Mouse (Mus musculus) brown adipose tissue, adult 24 weeks (tissue): ENCODE results near the gene Gm42372. TPM values are rescaled to one million over a fixed set of nuclear protein-coding genes. Genes with fewer than 3 reads are reported as not detected.
A peak's percentile ranks its signal among the peaks of the same experiment; 100 is the strongest.
"Not testable (repeated sequence)": the region's sequence is repeated elsewhere in the genome, so short reads cannot be mapped to it uniquely, and the experiment has no call there.

Experiments
- H3K27ac ChIP-seq: fragments of 200-500 bp; replicated peaks from 2 replicates; pipeline ENCODE4 v1.5.1; 2012; ENCODE audit warnings: low read depth, mild to moderate bottlenecking, low read length
- H3K4me1 ChIP-seq: fragments of 200-500 bp; 2 replicates; pipeline ENCODE4 v1.6.1; 2012; ENCODE audit warnings: low read length, mixed read lengths; ENCODE audit not compliant: control insufficient read depth, insufficient read depth, insufficient read length
- H3K4me3 ChIP-seq: fragments of 200-500 bp; 2 replicates; pipeline ENCODE4 v1.5.1; 2012; ENCODE audit warnings: low read depth, mild to moderate bottlenecking, low read length, moderate library complexity; ENCODE audit not compliant: insufficient read depth
- polyA plus RNA-seq: library from polyadenylated mRNA; stranded (reverse); fragments of >200 nt; gene quantifications from 2 replicates; pipeline ENCODE4 v1.2.4, GENCODE M21; 2012; ENCODE audit not compliant: missing spikeins, insufficient read depth, insufficient read length

Gm42372 gene
- polyA plus RNA-seq, 1 experiment, result not detected

DNA sequence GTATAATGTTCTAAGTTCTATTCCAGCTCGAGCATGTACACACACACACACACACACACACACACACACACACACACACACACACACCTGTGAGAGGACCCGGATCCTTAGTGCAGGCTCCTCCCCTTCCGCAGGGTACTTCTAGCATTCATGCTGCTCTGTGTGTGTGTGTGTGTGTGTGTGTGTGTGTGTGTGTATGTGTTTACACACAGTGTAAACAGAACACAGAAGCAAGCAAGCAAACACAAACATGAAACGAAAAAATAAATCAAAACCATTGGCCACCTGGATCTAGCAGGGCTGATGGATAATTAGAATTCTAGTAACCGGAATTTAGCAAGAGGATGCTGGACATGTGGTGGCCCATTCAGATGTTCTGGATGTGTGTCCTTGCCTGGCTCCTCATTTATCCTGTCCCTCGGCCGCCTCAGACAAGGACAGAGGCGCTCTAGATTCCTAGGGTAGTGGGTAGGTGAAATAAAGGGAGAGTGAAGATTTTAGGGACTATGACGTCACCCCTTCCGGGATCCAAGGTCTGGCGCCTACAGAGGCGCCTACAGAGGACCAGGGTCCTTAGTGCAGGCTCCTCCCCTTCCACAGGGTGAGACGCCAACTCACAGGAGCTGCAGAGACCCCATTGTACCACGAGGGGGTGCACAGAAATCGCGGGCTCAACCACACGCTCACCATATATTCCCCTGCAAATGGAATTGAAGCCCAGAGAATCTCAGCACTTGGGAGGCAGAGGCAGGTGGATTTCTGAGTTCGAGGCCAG is 31.8 kb upstream of the Gm42372 start:
- no peak overlapping the region for H3K27ac ChIP-seq
- H3K4me3 ChIP-seq, result no peak overlapping the region
- H3K4me1 ChIP-seq, result no peaks in the 10 kb centered on the region

DNA sequence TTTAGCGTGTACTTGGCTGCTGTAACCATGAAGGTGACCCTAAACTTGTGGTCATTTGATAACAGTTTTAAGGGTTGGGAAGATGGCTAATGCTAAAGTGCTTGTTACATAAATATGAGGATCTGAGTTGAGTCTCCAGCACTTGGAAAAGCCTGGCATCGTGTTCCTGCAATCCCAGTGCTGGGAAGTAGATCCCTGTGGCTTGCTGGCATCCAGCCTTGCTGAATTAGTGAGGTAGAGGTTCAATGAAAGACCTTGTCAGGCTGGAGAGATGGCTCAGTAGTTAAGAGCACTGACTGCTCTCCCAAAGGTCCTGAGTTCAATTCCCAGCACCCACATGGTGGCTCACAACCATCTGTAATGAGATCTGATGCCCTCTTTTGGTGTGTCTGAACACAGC is 29.1 kb upstream of the Gm42372 start:
- H3K4me1 ChIP-seq, H3K27ac ChIP-seq, H3K4me3 ChIP-seq: not testable (repeated sequence)

DNA sequence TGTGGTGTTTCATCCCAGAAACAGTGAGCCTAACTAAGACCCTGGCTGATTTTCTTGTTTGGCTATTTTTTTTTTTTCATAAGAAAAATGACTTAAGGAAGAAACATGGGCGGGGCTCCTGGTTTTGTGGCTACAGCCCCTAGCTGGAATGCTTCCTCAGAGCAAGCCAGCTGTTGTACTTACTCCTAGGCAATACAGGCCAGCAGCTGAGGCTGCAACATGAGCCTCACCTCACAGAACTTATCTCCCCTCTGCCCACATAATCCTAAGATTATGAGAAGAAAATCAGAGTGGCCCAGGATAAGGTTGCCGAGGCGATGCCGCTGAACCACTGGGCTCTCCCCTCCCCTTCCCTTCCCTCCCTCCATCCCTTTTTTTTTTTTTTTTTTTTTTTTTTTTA is 27.2 kb upstream of the Gm42372 start:
- Histone ChIP-seq H3K4me1 (no peaks in the 10 kb centered on the region), H3K4me3 (no peak overlapping the region), H3K27ac (no peak overlapping the region)

DNA sequence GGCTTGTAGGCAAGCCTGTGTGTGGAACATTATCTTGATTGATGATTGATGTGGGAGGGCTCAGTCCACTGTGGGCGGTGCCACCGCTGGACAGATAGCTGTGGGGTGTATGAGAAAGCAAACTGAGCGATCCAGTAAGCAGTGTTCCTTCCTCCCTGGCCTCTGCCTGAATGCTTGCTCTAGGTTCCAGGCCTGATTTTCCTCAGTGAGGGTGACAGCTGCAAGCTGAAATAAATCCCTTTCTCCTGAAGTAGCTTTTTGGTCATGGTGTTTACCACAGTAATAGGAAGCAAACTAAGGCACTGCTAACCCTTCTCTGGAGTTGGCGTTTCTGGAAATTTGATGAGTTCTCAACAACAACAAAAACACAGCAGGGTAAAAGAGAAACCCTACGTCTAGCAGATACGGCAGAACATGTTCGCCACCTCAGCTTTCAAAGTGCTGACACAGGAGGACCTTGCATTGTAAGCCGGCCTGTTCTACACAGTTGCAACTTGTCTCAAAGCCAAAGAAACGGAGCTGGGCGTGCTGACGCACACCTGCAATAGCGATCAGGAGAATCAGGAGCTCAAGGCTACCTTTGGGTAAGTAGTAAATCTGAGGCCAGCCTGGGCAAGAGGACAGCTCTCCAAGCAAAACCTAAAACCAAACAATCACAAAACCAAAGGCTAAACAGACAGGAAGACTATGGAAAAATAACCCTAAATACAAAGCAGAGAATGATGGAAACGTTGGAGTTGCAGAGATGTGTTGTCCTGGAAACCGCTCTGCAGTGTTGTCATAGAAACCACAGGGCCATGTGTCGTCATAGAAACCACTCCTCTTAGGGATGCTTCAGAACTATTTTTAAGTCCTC is 26.2 kb upstream of the Gm42372 start:
- Histone ChIP-seq H3K4me1 (no peaks in the 10 kb centered on the region), H3K27ac (no peak overlapping the region), H3K4me3 (no peak overlapping the region)

DNA sequence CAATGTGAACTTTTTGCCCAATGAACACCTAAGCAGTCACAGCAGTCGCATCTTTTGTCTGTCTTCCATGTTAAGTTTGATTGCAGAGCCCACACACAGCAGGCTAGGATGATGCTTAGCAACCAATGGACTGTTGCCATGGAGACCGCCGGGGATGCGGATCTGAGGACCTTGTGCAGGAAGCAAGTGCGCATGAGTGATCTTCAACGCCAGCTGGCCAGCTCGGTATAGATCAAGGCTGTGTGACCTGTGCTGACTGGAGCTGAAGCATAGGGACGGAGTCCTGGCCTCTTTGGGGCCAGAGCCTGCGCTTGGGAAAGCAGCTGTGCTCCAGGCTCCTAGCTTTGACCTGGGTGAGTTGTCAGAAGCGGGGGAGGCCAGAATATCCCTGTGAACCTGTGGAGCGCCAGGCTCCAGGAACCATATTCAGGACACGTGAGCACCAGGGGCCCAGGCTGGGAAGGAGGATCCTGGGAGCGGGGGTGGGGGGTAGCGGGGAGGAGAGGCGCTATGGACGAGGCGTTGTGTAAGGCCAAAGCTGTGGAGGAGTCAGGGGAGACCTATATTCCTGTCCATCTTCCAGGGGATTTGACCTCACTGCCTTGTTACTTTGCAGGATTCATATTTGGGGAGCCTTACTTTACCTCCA is 23.2 kb upstream of the Gm42372 start, which contains the start of gene Pnmal1:
Gene Pnmal1, plus strand, starts transcription at position 141 of the 649 bp plus-strand sequence.
- no peak within 1 kb of the TSS for H3K27ac ChIP-seq
- no peaks in the 10 kb centered on the region for H3K4me1 ChIP-seq
- H3K4me3 ChIP-seq, result no peak within 1 kb of the TSS

DNA sequence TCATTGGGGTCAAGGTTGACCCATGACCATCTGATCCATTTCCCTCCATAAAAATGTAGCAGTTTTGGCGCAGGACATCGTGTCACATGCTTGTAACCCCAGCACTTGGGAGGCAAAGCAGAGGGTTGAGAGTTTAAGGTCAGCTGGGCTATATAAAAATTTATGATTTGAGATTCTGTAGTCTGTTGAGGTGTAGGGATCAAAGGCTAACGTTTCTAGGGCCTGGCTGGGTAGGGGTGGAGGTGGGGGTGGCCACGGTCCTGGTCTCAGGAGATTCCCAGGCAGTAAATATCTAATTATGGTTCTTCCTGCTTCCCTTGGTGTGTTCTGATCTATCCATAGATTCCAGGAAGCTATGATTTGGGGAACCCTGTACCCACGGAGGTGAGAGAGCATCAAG is 21.2 kb upstream of the Gm42372 start:
- Histone ChIP-seq H3K27ac (no peak overlapping the region), H3K4me1 (no peaks in the 10 kb centered on the region), H3K4me3 (no peak overlapping the region)

DNA sequence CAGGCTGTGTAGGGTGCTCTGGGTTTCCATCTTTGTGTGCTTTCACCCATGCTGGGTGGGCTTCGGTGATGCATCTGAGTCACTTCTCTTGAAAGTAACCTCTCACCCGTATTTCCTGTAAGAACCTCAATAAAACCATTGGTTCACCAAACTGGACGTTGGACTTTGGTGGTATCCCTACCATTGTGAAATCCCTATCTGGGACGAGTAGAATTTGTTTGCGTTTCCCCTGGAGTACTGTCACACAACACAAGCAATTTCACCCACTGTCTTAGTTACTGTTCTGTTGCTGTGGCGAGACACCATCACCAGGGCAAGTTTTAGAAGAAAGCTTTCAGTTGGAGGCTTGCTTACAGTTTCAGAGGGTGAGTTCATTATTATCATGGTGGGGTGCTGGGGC is 14.5 kb upstream of the Gm42372 start:
- no peak overlapping the region for H3K27ac ChIP-seq
- H3K4me1 ChIP-seq, result no peaks in the 10 kb centered on the region
- H3K4me3 ChIP-seq, result no peak overlapping the region

DNA sequence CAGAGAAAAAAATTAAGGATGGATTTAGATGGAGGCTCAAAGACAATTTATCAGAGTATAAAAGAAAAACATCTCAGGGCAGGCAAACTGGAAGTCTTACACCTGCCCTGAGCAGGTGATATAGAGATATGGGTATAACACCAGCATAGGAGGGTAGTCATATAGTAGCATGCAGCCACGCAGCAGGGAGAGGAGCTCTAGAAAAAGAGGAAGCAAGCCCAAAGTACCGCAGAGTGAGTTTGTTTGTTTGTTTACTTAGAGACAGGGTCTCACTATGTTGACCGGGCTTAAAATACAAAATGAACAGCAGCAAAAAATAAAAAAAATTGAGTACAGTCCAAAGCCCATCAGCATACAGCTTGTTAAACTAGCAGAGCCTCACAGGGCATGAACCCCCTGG is 11.7 kb upstream of the Gm42372 start:
- H3K27ac ChIP-seq, result no peak overlapping the region
- no peaks in the 10 kb centered on the region for H3K4me1 ChIP-seq
- no peak overlapping the region for H3K4me3 ChIP-seq

DNA sequence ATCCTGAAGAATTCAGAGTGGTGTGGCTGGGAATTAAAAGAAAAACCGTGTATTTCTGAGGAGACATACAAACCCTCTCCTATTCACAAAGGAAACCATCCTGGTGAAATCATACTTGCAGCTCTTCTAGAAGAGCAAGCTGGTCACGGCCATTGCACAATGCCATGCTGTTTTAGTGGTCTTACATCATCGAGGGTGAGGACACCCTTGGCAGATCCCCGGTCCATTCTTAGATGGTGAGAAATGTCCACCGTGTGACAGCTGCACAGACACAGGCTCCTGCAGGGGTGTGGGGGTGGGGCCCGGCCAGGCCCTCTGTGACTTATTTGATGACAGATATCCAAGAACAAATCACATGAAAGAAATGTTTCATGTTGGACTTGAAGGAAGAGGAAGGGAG is 8.9 kb upstream of the Gm42372 start:
- H3K27ac ChIP-seq, result no peak overlapping the region
- no peaks in the 10 kb centered on the region for H3K4me1 ChIP-seq
- no peak overlapping the region for H3K4me3 ChIP-seq

DNA sequence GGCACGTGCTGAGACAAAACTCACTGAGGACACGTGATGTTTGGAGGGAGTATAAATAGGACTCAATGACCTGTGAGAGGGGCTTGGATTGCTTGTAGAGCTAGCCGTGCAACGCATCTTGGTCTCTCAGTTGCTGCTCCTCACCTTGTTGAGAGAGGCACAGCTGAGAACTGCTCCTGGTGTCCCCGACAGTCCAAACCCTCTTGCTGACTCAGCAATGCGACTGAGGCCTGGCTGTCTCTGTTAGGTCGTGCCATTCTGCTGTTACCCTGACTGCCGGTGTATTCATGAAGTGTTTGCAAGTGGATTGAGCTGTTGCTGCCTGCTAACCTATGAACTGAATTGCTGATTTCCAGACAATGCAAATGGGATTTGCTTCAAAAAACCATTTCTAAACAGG is 6.6 kb upstream of the Gm42372 start:
- Histone ChIP-seq H3K27ac (no peak overlapping the region), H3K4me1 (no peaks in the 10 kb centered on the region), H3K4me3 (no peak overlapping the region)

DNA sequence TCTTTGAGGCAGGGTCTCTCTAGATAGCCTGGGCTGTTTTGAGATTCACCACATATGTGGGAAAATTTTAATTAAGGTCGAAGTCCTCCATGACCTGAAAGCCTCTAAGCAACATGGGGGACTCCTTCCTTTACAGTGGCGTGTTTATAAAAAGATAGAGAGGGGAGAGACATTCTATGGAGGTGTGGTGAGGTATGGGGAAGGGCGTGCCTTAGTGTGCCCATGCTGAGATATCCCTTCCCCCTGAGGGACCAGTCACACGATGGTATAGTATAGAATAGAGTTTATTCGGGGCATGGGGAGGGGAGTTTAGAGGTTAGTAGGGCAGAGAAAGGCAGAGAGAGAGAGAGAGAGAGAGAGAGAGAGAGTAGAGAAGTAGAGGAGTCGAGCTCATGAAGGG is 4.7 kb upstream of the Gm42372 start:
- Histone ChIP-seq H3K4me1 (no peaks in the 10 kb centered on the region), H3K4me3 (no peak overlapping the region), H3K27ac (no peak overlapping the region)

DNA sequence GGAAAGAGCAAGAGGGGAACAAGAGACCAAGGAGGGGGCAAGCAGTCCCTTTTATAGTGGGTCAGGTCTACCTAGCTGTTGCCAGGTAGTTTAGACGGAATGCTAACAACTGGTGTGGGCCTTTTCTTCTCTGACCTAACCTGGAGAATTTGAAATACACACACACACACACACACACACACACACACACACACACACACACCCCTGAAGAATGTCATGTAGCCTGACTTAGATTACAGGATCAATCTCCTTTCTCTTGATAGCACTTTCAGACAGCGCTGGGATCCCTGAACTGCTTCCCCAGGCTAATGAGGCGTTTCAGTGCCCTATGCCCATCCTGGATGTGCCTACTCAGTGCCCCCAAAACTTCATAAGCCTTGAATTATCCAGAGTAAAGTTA is 4.3 kb upstream of the Gm42372 start:
- Histone ChIP-seq H3K4me1 (no peaks in the 10 kb centered on the region), H3K4me3 (no peak overlapping the region), H3K27ac (no peak overlapping the region)

DNA sequence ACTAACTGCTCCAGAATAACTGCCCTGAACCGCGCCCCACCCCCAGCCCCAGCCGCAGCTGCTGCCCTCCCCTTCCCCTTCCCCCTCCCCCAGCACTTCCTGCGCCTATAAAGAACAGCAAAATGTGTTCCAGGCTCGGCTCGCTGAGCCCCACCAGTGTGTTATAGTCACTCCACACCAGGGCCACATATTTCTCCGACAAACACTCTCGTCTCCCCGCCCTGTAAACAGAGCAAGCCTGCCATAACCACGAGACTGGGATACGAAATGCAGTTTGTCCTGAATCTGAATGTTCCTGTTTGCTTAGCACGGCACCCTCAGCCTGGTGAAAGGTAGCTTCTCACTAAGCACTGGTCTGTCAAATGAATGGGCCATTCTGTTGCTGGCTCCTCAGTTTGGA is 2.5 kb upstream of the Gm42372 start:
- Histone ChIP-seq H3K4me1 (no peaks in the 10 kb centered on the region), H3K4me3 (peak overlapping the region; percentile 39), H3K27ac (no peak overlapping the region)

DNA sequence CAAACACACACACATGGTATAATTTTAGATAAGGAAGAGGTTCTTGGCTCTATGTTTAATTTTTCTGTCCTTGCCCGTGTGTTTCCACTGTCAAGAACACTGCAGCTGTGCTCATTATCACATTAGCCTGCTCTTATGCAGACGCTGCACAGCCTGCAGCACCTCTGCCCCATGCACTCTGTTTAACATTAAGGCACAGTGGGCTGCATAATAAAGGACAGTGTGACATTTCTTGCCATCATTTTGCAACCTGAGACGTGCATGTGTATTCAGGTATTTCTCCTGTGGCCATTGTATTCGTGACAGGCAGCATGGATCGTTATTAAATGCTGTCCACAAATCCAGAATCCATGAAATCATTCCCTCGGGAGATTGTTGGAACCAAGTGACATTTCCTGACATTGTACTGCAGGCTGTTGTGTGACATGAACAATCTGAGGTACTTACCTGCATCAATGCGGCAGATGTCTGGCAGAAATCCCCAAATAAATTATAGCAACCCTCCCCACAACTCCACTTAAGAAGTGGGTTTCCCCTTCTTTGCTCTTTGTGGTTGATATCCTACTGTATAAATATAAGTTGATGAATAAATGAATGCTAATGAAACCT is 4.8 kb downstream of the Gm42372 start:
- Histone ChIP-seq H3K4me1 (peaks cover 8% of the 10 kb centered on the region), H3K4me3 (no peak overlapping the region), H3K27ac (no peak overlapping the region)

DNA sequence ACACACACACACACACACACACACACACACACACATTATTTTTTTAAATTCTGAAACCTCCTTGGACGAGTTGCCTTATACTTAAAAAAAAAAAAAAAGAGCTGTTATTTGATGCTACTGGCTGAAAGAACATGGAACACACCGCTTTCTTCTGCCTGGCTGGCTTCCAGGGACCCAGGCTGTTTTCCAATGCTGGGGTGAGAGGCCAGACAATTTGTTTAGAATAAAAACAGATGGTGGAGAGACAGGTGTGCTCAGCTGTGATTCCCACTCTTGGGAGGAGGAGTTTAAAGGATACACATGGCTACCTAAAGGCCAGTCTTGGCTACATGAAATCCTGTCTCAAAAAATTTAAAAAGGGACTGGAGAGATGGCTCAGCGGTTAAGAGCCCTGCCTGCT is 5.5 kb downstream of the Gm42372 start:
- no peak overlapping the region for H3K27ac ChIP-seq
- peaks cover 8% of the 10 kb centered on the region for H3K4me1 ChIP-seq
- H3K4me3 ChIP-seq, result no peak overlapping the region
